ENCODE assay signal across 14 mouse cellular contexts in genomic region chr4:9748110-9748509, GRCm38 (mm10).
"Had no signal": no experiment of that assay in that cellular context is flagged by ENCODE, and none has a peak within 500 bp of the region (broad histone marks: within the 10 kb centered on the region; RNA-seq: fewer than 3 reads in every experiment).

No protein-coding gene starts in this region.

- H3K9ac ChIP-seq: limb, embryonic 15.5 days; neural tube, embryonic 13.5 days had no signal

- H3K4me2 ChIP-seq: limb, embryonic 15.5 days; midbrain, embryonic 11.5 days; neural tube, embryonic 13.5 days had no signal

- H3K36me3 ChIP-seq: limb, embryonic 15.5 days; neural tube, embryonic 13.5 days had no signal

- H3K27ac ChIP-seq: limb, embryonic 15.5 days; neural tube, embryonic 13.5 days; stomach, postnatal 0 days had no signal

- H3K27me3 ChIP-seq: limb, embryonic 15.5 days; megakaryocyte, embryonic 14.5 days; neural tube, embryonic 13.5 days had no signal

- ATAC-seq: lung, postnatal 0 days; midbrain, embryonic 16.5 days had no signal

- H3K4me3 ChIP-seq: limb, embryonic 15.5 days; neural tube, embryonic 13.5 days had no signal

- H3K4me1 ChIP-seq: limb, embryonic 15.5 days; neural tube, embryonic 13.5 days had no signal

- H3K9me3 ChIP-seq: limb, embryonic 15.5 days; megakaryocyte, embryonic 14.5 days; neural tube, embryonic 13.5 days had no signal

- DNase-seq: kidney, adult 18-20 months; kidney, postnatal 25 days; layer of hippocampus, postnatal 36 days; lung, adult 2 months; lung, postnatal 36 days; right cerebral cortex, postnatal 14 days; thymus, postnatal 4 days had no signal
